Mouse (Mus musculus) ES-CJ7 (cell line): ENCODE data around the gene Hoxa6.

Source experiments
- DNase-seq: peaks from one replicate; pipeline ENCODE4 v3.0.0; 2011; ENCODE audit warnings: low read depth, low spot score

Hoxa6 gene

DNA sequence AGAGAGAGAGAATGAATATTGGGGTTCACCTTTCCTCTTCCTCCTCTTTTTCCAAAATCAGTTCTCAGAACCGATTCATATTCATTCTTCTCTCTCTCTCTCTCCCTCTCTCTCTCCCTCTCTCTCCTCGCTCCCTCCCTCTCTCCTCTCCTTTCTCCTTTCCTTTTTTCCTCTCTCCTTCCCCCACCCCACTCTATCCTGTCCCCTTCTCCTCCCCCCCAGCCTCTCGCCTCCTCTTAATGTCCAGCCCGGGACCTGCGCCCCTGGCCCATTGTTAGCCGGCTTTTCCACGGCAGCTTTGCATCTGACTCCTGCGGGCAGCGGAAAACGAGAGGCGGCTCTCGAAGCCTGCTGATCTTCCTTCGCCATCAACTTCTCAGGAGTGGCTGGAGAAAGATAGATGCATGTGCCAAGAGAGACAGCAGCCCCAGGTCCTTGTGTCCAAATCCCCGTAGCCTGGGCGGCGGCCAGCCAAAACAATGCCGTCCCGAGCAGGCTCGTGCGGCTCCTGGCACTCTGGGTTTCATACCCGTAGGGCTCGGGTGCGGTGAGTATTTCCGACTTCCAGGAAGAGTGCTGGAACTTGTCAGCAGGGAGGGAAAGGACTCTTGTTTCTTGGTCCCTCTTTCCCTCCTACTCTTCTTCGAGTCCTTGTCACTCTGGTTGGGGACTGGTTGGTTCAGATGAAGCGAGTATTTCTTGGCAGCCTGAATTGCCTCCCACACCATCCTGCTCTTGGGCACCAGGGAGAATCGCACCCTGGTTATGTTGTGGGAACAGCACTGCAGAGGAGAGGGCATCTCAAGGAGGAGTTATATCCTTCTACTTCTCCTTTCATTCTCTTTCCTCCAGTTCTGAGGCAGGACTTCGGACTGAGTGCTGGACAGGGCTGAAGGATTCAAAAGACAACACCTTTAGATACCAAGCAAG is 42.8 kb downstream of the Hoxa6 start:
- DNase-seq, result peak; percentile 61

DNA sequence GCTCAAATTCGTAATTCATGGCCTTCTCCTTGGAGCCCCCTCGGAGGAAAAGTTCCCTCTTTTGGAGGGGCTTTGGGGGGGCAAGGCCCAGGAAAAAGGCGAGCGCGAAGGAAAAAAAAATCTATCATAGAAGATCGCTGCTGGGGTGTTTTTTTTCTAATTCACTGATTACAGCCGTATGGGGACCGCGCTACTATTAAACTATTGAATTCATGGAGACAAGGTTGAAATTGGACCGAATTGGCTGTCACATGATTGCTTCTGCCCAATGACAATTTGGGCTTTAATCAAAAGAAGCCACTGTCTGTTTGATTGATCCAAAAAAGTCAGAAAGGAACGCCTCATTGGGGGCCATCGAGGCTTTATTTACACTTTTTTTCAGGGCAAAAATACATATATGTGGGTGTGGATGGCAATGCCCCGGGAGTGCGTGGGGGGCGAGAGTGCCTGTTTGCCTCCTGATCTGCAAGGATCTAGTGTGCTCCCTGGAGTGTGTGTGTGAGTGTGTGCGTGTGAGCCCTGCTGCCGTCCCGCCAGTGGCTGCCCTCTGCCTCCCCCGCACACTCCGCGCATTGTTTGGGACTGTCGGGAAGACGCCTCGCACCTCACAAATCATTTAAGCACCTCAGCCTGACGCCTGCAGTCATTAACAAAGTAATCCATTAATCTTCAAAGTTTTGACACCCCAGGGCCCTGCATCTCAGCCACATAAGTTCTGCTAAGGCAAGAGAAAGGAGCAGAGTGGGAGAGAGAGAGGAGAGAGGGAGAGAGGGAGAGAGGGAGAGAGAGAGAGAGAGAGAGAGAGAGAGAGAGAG is 43.7 kb downstream of the Hoxa6 start, which contains the start of gene Hoxa2:
Hoxa2 (minus strand) TSS at position 206 of the 815 bp plus-strand sequence.
- DNase-seq, result peak; percentile 59

DNA sequence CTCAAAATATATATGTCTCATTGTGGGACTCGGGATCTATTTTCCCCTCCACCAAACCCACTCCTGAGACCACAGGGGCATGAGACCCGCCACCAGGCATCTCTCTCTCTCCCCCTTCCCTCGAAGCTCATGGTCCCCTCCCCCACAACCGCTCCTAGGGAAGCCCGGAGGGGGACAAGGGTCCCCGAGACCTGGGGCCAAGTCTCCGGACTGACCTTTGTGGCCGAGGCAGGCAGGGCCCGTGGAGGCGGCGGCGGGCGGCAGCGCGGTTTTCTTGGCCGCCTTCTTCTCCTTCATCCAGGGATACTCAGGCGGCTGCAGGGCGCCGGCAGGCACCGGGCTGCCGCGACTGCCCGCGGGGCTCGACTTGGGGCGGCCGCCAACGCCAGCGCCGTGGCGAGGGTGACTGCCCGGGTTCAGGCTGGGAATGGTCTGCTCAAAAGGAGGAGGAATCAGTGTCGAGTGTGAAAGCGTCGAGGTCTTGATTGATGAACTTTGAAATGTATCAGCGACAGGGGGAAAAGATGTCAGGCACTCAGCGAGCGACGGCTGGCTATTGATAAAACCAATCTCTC is 44.4 kb downstream of the Hoxa6 start:
- DNase-seq, result no peak

DNA sequence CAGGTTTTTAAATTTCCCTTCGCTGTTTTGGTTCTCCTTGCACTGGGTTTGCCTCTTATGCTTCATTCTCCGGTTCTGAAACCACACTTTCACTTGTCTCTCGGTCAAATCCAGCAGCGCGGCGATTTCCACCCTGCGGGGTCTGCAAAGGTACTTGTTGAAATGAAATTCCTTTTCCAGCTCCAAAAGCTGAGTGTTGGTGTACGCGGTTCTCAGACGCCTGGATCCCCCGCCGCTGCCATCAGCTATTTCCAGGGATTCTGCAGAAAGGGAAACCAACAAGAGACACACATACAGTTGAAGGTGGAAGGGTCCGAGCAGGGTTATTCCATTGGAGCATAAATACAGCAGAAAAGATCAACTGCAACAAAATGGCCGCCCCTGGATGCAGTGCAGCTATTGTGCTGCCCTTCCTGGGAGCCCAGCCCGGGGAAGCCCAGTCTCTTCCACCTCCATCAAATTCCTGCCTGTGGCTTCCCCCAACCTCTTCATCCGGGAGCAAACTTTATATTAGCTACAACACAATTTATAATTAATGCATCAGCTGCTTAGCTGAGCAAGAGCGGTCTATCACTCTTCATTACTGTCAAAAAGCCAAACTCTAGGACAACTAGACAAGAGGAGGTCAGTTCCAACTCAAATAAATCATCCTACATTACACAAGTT is 45.0 kb downstream of the Hoxa6 start:
- DNase-seq, result no peak

DNA sequence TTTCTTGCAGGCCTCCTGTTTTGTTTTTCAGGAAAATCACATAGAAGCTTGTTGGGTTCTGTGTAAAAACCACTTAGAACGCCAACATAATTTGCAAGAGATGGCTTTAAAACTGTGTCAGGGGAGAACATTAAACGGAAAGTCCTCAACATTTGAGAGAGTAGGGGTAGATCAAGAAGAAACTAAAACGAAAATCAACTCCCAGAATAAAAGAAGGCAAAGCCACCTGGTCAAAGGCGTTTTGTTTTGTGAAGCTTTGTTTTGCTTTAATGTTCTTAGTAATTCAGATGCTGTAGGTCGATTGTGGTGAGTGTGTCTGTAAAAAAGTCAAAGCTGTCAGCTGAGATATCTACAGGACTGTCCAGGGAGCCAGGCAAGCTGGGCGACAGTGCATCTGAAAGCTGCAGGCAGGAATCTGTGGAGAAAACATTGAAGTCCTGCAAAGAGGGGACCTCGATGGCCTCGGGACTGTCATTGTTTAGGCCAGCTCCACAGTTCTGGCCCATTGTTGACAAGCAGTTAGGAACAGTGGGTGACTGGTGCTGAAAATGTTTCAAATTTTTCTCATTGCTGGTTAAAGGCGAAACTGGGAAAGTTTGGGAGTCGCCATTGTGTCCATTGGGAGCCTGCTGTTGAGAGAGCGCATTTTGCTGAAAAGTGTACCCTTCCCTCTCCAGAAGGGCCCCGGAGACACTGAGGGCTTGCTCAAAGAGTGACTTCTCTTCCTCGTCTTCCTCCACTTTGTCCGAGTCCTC is 45.7 kb downstream of the Hoxa6 start:
- peak; percentile 49 for DNase-seq

DNA sequence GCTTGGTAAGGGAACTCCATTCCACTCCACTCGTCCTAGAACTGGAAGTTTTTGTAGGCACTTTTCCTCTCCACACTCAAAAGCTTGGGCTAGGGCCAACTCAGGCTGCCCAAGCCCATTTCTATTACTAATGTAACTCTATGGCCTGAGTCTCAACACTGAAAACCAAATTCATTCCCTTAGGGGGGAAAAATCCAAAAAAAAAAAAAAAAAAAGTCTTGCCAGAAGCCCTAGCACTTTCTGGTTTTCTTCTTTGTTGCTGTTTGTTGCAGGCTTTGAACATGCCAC is 46.5 kb downstream of the Hoxa6 start:
- no peak for DNase-seq

DNA sequence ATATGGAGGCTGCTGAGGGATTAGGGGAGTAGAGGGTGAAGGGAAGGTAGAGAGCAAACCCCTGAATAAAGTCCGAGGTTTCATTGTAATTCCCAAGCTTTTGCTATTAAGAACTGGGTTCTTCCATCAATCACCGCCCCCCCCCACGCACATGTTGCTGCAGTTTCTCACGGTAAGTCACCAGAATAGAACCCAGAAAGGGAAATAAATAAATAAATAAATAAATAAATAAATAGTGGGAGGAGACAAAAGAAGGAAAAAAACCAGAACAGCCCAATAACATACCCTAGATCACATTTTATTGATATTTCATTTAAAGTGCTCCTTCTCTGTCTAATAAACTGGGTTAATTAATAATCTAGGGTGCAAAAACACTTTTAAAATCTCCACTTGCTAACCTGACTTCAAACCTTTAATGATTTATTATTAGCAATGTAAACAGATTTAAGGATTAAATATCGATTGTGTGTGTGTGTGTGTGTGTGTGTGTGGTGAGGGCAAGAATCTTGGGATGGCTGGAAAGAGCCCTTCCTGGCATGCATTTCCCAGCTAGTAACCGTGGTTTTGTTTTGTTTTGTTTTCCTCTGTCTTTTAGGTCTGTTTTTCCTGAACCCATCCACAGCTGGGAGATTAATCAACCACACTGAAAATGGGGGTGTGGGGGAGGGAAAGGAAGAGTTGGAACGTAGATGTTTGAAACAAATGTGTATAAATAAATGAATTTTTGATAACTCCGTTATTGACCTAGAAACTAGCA is 47.0 kb downstream of the Hoxa6 start:
- DNase-seq, result no peak

DNA sequence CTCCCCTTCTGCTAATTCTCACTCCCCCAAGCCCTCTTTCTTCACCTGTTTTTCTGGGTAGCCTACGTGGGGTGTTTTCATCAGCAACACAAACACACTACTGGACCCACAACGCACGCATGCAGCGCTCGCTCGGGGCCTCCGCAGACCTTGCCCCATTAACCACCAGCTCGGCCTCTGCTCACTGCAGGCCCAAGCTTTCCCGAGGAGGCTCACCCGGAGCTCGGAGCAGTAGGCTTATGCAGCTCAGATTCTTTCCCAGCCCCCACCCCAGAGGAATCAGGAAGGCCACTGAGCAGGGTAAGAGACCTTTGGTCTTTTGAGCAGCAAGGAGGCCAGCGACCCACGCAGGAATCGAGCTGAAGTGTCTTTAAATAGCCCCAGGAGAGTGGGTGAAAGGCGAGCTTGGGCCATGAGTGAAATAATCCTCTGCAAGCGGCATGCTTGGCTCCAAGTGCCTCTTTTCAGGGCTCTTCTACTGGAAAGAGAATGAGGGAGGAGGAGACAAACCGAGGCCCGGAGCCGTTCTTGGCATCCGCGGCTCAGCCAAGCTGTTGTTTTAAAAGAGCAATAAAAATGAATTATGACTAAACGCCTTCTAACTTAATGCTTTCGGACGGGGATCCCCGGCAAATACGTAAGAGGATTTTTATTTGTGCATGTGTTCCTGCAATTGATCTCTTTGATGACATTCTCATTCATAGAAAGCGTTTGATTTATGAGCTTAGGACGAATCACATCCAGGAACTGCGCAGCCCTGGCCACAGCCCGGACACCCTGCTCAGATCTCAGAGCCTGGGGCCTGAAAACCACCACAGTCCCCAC is 47.8 kb downstream of the Hoxa6 start:
- no peak for DNase-seq

DNA sequence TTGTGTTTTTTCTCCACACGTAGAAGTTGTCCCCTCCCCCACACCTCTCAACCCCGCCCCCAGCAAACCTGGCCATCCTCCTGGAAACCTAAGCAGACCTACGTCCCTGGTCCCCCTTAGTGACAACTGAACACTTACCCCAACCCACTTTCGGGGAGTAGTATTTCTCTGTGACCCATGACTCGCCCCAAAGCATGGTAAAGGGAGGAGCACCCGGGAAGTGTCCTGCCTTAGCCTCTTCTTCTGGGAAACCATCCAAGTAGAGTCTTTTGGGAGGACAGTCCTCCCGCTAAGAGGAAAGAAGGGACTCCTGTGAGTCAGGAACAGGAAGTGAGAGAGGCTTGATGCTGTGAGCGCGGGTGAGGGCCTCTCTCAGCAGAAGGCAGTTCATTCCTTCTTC is 48.5 kb downstream of the Hoxa6 start:
- DNase-seq, result no peak

DNA sequence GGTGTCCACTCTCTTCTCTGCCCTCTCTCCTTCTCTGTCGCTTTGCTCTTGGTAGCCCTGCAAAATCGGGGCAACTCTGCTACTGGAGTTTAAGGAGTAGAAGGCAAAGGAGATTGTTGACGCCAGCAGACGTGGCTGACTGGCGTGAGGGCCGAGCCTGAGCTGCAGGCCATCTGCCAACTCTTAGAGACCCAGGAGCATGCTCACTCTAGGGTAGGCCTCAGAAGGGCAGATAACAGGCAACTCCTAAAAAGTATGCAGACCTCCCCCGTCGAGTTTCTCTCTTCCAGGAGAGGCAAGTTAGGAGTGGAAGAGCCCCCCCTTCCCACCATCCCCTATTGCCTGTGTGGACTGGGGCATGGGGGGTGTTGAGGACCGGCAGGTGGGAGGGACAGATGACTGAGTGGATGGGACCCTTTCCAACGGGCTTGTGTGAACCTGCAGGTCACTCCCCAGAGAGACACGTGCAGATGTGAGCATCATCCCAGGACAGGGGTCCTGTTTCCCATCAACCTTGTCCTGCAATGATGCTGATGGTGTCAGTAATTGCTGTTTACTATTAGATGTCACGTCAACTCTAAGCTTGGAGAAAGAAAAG is 49.3 kb downstream of the Hoxa6 start:
- DNase-seq, result no peak

DNA sequence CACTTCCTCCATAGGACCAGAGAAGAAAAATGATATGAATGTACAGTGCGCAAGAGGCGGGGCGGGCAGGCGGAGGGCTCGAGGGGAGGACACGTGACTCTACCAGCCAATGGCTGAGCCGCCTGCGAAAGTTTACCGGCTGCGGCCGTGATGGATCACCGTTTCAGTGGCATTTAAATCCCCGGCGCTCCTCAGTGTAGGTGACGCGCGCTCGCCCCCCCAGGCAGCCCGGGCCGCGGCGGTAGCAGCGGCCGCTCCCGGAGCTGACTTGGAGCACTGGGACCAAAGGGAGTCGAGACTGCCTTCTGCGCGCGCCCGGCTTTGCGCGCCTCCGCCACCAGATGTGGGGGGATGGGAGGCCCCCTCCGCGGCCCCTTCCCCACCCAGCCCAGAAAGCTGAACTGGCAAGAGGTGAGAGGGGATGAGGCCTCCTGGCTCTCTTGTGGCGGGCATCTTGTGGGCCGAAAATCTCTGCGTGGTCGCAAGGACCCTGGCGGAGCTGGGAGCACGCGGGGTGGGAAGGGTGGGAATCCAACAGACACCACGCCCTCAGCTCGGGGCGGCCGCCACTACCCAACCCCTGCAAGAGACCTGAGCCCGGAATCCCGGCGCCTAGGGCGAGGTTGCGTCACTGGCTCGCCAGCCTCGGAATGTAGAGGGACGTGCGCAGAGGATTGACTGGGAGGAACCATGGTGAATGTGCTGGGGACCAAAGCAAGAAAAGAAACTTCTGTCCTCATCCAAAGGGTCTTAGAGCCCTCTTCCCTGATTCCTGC is 50.1 kb downstream of the Hoxa6 start, which contains the start of gene Hoxa1:
Hoxa1 (minus strand) TSS at position 42 of the 776 bp plus-strand sequence.
- DNase-seq, result peak; percentile 93

DNA sequence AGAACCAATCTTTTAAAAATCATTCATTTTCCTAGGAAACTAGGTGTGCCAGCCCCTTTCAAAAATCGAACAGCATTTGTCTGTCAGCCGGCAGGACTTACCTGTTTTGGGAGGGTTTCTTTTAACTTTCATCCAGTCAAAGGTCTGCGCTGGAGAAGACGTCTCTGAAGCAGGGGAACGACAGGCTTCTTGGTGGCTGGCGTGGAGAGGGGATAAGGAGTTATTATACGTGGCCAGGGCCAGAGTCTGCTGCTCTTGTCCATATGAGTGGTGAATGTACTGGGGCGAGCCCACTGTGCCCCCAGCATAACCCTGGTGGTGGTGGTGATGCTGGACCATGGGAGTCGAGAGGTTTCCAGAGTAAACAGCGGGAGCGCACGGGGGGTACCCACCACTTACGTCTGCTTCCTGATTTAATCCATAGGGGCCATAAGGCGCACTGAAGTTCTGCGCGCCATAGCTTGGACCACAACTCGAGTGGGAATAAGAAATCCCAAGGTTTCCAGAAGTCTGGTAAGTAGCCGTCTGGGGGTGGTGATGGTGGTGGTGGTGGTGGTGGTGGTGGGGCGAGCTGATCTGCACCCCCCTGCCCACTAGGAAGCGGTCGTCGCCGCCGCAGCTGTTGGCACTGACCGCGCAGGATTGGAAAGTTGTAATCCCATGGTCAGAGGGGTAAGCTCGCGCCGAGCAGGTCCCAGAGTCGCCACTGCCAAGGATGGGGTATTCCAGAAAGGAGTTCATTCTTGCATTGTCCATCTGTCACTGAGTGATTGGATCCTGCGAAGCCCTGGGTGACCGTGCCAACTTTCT is 50.9 kb downstream of the Hoxa6 start:
- DNase-seq, result no peak

DNA sequence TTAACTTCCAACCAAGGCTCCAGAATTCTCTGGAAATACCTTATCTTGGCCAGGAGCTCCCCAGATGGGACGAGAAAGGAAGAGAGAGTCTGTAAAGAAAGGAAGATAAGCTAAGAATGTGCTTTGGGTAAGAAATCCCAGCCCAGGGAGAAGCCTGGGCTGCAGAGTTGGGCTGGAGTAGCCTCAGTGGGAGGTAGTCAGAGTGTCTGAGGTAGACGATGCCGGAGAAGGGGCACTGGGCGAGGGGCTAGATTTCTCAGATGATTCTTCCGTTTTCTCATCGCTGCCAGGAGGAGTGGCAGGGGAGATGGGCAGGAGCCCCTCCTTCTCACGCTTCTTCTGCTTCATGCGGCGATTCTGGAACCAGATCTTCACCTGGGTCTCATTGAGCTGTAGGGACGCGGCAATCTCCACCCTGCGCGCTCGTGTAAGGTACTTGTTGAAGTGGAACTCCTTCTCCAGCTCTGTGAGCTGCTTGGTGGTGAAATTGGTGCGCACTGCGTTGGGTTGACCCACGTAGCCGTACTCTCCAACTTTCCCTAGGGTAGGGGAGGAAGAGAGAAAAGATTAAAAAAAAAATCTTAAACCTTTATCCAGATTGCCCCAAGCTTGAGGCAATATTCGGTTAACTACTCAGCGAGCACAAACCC is 51.8 kb downstream of the Hoxa6 start:
- no peak for DNase-seq
